Mouse (Mus musculus) ES-E14 (cell line): ENCODE measurements around the gene Kif21a.

Source experiments
- CHD2 ChIP-seq: IDR thresholded peaks from 2 replicates; pipeline ENCODE4 v1.6.1; 2014; ENCODE audit warnings: mild to moderate bottlenecking, low read depth, low read length, inconsistent platforms
- MAFK ChIP-seq: IDR thresholded peaks from 2 replicates; pipeline ENCODE4 v1.6.1; 2014; ENCODE audit warnings: mild to moderate bottlenecking, low read depth, low read length, inconsistent platforms; ENCODE audit not compliant: insufficient read depth
- ZC3H11A ChIP-seq: IDR thresholded peaks from 2 replicates; pipeline ENCODE4 v1.6.1; 2012; ENCODE audit warnings: low read depth, mild to moderate bottlenecking, inconsistent platforms, low read length, borderline replicate concordance
- ZNF384 ChIP-seq: IDR thresholded peaks from 2 replicates; pipeline ENCODE4 v1.6.1; 2012; ENCODE audit warnings: low read depth, low read length, inconsistent platforms

DNA sequence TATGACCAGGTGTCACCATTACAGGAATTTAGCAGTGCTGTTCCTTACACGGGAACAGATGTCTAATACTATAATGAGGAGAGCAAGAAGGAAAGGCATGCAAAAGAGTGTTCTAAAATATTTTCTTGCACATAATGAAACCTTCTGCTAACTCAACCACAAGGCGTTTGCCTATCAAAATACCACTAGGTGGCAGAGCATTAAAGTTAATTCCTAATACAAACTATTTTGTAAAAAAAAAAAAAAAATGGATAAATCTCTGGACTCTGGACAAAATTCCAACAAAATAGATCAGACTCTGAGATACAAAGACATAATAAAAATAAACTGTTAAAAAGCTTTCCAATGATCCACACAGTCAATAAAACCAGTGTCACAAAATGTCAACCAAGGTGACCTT lies 56.9 kb downstream of the Kif21a start:
- TF ChIP-seq MAFK (no peak), ZNF384 (peak; percentile 92), ZC3H11A (no peak), CHD2 (no peak)
